12 mouse cellular contexts compared by ENCODE assay signal in the genomic region with DNA sequence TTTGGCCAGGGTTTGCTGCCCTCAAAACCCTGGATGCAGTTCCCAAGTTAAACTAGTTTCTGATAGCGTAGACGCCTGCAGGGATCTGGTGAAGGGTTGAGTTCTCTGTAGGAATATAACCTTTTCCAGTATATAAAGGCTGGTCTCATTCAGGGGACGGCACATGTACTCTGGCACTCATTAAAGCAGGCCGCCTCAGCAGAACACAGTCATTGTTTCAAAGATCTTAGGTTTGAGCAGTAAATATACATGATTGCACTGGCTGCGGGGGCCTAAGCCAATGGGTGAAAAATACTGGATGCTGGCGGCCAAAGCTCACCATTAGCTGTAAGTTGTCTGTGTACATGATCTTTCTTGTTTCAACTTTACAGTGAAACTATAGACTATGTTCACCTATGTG.
DNase-seq lines count a peak whose midpoint lies in the region; ATAC-seq and TF ChIP-seq lines count a peak whose summit lies in the region.
"Had no signal": no experiment of that assay in that cellular context is flagged by ENCODE, and none has a peak within 500 bp of the region (broad histone marks: within the 10 kb centered on the region; RNA-seq: fewer than 3 reads in every experiment).

No protein-coding gene starts in this region.

- WGBS in heart, embryonic 10.5 days, result 76% methylated on average over 6 of the region's 6 CpGs
- 86% methylated on average over 6 of the region's 6 CpGs for WGBS in hindbrain, embryonic 10.5 days
- 61% methylated on average over 6 of the region's 6 CpGs for WGBS in limb, embryonic 15.5 days

- no peaks in the 10 kb centered on the region for H3K27me3 ChIP-seq in heart, embryonic 10.5 days (ENCODE audit: insufficient read depth, poor library complexity, severe bottlenecking)
- H3K27me3 ChIP-seq in hindbrain, embryonic 10.5 days (ENCODE audit: insufficient read depth, poor library complexity, severe bottlenecking), result peaks cover 5% of the 10 kb centered on the region; the same call in 1 of the 2 replicates
- H3K27me3 ChIP-seq in limb, embryonic 15.5 days, result no peaks in the 10 kb centered on the region
- H3K27me3 ChIP-seq: Patski had no signal

- ATAC-seq in limb, embryonic 15.5 days (ENCODE audit: insufficient number of reproducible peaks, low FRiP score, low TSS enrichment, low read depth), result no peak
- no peak for ATAC-seq in cerebellum, adult (ENCODE audit: insufficient number of reproducible peaks, low FRiP score, low TSS enrichment)
- ATAC-seq: Patski had no signal

- H3K9ac ChIP-seq in limb, embryonic 15.5 days, result no peak overlapping the region
- H3K9ac ChIP-seq: lung, embryonic 14.5 days had no signal

- no peak overlapping the region for H3K4me3 ChIP-seq in heart, embryonic 10.5 days
- H3K4me3 ChIP-seq in hindbrain, embryonic 10.5 days, result no peak overlapping the region
- H3K4me3 ChIP-seq in limb, embryonic 15.5 days, result no peak overlapping the region

- peak overlapping the region; percentile 85 for H3K27ac ChIP-seq in heart, embryonic 10.5 days
- peak overlapping the region; percentile 86 for H3K27ac ChIP-seq in hindbrain, embryonic 10.5 days
- H3K27ac ChIP-seq in limb, embryonic 15.5 days, result 0 out of 2 replicates have a peak overlapping the region, but pooled peaks have one; percentile 1

- intact Hi-C loops in left cerebral cortex, postnatal 4 days (cut with DNase I), result no loop called here

- no peaks in the 10 kb centered on the region for H3K9me3 ChIP-seq in heart, embryonic 10.5 days
- H3K9me3 ChIP-seq in hindbrain, embryonic 10.5 days, result no peaks in the 10 kb centered on the region
- no peaks in the 10 kb centered on the region for H3K9me3 ChIP-seq in limb, embryonic 15.5 days

- TF ChIP-seq POLR2A in brain, embryonic 14.5 days (IDR thresholded peaks at IDR 0.05; ENCODE audit: borderline replicate concordance, extremely low read depth, insufficient read depth, insufficient read length, poor library complexity, severe bottlenecking), result no peak

- no peak for DNase-seq in heart, embryonic 10.5 days (ENCODE audit: low spot score)
- DNase-seq in heart, postnatal 4 days, result no peak
- peak; percentile 66 for DNase-seq in brain, embryonic 14.5 days (ENCODE audit: low read depth)
- DNase-seq in hindbrain, embryonic 10.5 days (ENCODE audit: low spot score), result no peak
- DNase-seq in kidney, adult 11 months, result no peak
- DNase-seq in left cerebral cortex, postnatal 4 days, result no peak
- DNase-seq: B cell, adult 2 months; kidney, postnatal 4 days had no signal

- TF ChIP-seq CTCF in brain, embryonic 14.5 days (IDR thresholded peaks at IDR 0.05; ENCODE audit: borderline replicate concordance, extremely low read depth, insufficient read depth, insufficient read length), result no peak

- peaks cover 52% of the 10 kb centered on the region for H3K4me1 ChIP-seq in heart, embryonic 10.5 days
- H3K4me1 ChIP-seq in hindbrain, embryonic 10.5 days (replicated peaks), result peaks cover 34% of the 10 kb centered on the region
- peaks cover 13% of the 10 kb centered on the region for H3K4me1 ChIP-seq in limb, embryonic 15.5 days

- no peaks in the 10 kb centered on the region for H3K36me3 ChIP-seq in heart, embryonic 10.5 days
- no peaks in the 10 kb centered on the region for H3K36me3 ChIP-seq in hindbrain, embryonic 10.5 days
- no peaks in the 10 kb centered on the region for H3K36me3 ChIP-seq in limb, embryonic 15.5 days

- H3K4me2 ChIP-seq in limb, embryonic 15.5 days, result no peak overlapping the region
- H3K4me2 ChIP-seq: lung, embryonic 14.5 days had no signal

Comparison
In these comparisons a context has a peak if more than half of its experiments do, and no peak if none do; other contexts are left out.
1. H3K27ac ChIP-seq: peak in every context shown above with its lines; median percentile 86 in hindbrain, embryonic 10.5 days; 85 in heart, embryonic 10.5 days; 1 in limb, embryonic 15.5 days.